Mouse (Mus musculus): ENCODE data around the gene Krt42. TPM values are rescaled to one million over a fixed set of nuclear protein-coding genes. Genes with fewer than 3 reads are reported as not detected.
"Not testable (repeated sequence)": the region's sequence is repeated elsewhere in the genome, so short reads cannot be mapped to it uniquely, and the experiment has no call there.

The Krt42 gene
- polyA plus RNA-seq, 1 experiment from 2014 or later: 0.10 TPM

DNA sequence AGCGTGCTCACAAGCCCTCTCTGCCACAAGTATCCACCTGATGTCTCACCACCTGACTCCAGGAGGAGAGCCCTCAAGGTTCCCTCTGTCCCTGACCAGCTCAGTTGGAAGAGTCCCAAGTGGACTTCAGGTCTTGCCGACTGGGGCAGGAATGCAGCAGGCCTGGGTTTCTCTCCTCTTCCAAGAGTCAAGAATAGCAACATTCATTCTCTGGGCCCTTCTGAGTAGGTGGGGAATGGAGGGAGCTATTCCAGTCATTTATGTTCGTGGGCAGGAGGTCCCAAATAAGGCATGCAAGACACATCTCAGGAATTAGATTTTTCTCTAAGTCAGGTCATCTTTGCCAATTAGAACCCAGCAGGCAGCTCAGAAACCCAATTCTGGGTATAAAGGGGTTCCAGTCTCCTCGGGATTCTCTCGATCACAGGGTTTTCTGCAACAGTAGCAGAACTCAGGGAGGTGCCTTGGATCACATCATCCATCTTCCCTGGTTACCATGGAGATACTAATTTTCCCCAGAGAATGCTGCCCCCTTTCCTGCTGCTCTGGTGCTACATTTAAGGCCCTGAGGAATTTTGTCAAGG lies 42.5 kb upstream of the Krt42 start:
- no peak overlapping the region for H3K27ac ChIP-seq (replicated peaks)
- TF ChIP-seq EP300 (optimal IDR thresholded peaks at IDR 0.05) (no peak), CTCF (IDR thresholded peaks at IDR 0.05; ENCODE audit: low read depth) (no peak)
- no peaks in the 10 kb centered on the region for H3K4me1 ChIP-seq (replicated peaks; ENCODE audit: control insufficient read depth, insufficient read depth)
- no peak overlapping the region for H3K4me2 ChIP-seq (replicated peaks; ENCODE audit: low read depth)
- H3K27me3 ChIP-seq (ENCODE audit: control insufficient read depth, insufficient read depth, low read length): no peaks in the 10 kb centered on the region
- ATAC-seq (ENCODE audit: low FRiP score, low TSS enrichment): no peak
- no peak overlapping the region for H3K9ac ChIP-seq (ENCODE audit: low read length)
- DNase-seq (ENCODE audit: low spot score): no peak
- no peaks in the 10 kb centered on the region for H3K9me3 ChIP-seq (ENCODE audit: control insufficient read depth, low read length)
- no peaks in the 10 kb centered on the region for H3K36me3 ChIP-seq (ENCODE audit: control insufficient read depth, insufficient read depth, low read length)
- 33% methylated on average over 5 of the region's 5 CpGs for WGBS
- no peak overlapping the region for H3K4me3 ChIP-seq (ENCODE audit: low read depth, low read length)

DNA sequence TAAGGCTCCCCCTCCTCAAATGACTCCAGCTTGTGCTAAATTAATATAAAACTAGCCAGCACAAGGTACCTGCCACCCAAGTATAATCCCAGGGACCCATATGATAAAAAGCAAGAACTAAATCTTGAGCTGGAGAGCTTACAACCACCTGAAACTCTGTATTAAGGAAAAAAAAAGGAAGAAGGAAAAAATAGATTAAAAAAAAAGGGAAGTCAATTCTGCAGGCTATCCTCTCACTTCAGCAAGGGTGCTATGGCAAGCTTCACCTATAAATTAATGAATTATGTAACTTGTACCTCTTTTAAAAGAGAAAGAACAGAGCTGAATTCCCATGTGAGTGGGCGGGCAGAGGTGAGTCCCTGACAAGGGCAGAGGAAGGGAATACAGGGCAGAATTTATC lies 42.0 kb upstream of the Krt42 start:
- TF ChIP-seq CTCF (IDR thresholded peaks at IDR 0.05; ENCODE audit: low read depth) (no peak), EP300 (optimal IDR thresholded peaks at IDR 0.05) (no peak)
- no peak for ATAC-seq (ENCODE audit: low FRiP score, low TSS enrichment)
- H3K4me2 ChIP-seq (replicated peaks; ENCODE audit: low read depth): no peak overlapping the region
- H3K4me3 ChIP-seq (ENCODE audit: low read depth, low read length): no peak overlapping the region
- DNase-seq (ENCODE audit: low spot score): no peak
- 82% methylated on average over 1 of the region's 1 CpGs for WGBS
- no peak overlapping the region for H3K27ac ChIP-seq (replicated peaks)
- no peak overlapping the region for H3K9ac ChIP-seq (ENCODE audit: low read length)
- H3K9me3 ChIP-seq (ENCODE audit: control insufficient read depth, low read length): no peaks in the 10 kb centered on the region
- H3K4me1 ChIP-seq (replicated peaks; ENCODE audit: control insufficient read depth, insufficient read depth): no peaks in the 10 kb centered on the region
- H3K36me3 ChIP-seq (ENCODE audit: control insufficient read depth, insufficient read depth, low read length): no peaks in the 10 kb centered on the region
- H3K27me3 ChIP-seq (ENCODE audit: control insufficient read depth, insufficient read depth, low read length): no peaks in the 10 kb centered on the region

GRCm38 (mm10) chr11:100308672-100309071 lies 39.0 kb upstream of the Krt42 start:
- not testable (repeated sequence) for H3K4me3 ChIP-seq (ENCODE audit: low read depth, low read length); H3K27ac ChIP-seq (replicated peaks); H3K27me3 ChIP-seq (ENCODE audit: control insufficient read depth, insufficient read depth, low read length); H3K9ac ChIP-seq (ENCODE audit: low read length); H3K9me3 ChIP-seq (ENCODE audit: control insufficient read depth, low read length); H3K36me3 ChIP-seq (ENCODE audit: control insufficient read depth, insufficient read depth, low read length); H3K4me2 ChIP-seq (replicated peaks; ENCODE audit: low read depth); ATAC-seq (ENCODE audit: low FRiP score, low TSS enrichment); DNase-seq (ENCODE audit: low spot score); H3K4me1 ChIP-seq (replicated peaks; ENCODE audit: control insufficient read depth, insufficient read depth)
- WGBS: 81% methylated on average over 6 of the region's 6 CpGs

GRCm38 (mm10) chr11:100307900-100308299 lies 38.2 kb upstream of the Krt42 start:
- no peaks in the 10 kb centered on the region for H3K36me3 ChIP-seq (ENCODE audit: control insufficient read depth, insufficient read depth, low read length)
- H3K27me3 ChIP-seq (ENCODE audit: control insufficient read depth, insufficient read depth, low read length): no peaks in the 10 kb centered on the region
- DNase-seq (ENCODE audit: low spot score) (no peak), ATAC-seq (ENCODE audit: low FRiP score, low TSS enrichment) (no peak)
- no peak overlapping the region for H3K27ac ChIP-seq (replicated peaks)
- 86% methylated on average over 5 of the region's 5 CpGs for WGBS
- no peak for TF ChIP-seq CTCF (IDR thresholded peaks at IDR 0.05; ENCODE audit: low read depth)
- TF ChIP-seq EP300 (optimal IDR thresholded peaks at IDR 0.05): no peak
- no peaks in the 10 kb centered on the region for H3K4me1 ChIP-seq (replicated peaks; ENCODE audit: control insufficient read depth, insufficient read depth)
- no peak overlapping the region for H3K4me3 ChIP-seq (ENCODE audit: low read depth, low read length)
- H3K4me2 ChIP-seq (replicated peaks; ENCODE audit: low read depth): no peak overlapping the region
- H3K9me3 ChIP-seq (ENCODE audit: control insufficient read depth, low read length): no peaks in the 10 kb centered on the region
- H3K9ac ChIP-seq (ENCODE audit: low read length): no peak overlapping the region

- 86% methylated on average over 5 of the region's 5 CpGs for WGBS
- ATAC-seq (ENCODE audit: low FRiP score, low TSS enrichment) (no peak), DNase-seq (ENCODE audit: low spot score) (no peak)
- no peak overlapping the region for H3K9ac ChIP-seq (ENCODE audit: low read length)
- H3K27me3 ChIP-seq (ENCODE audit: control insufficient read depth, insufficient read depth, low read length): no peaks in the 10 kb centered on the region
- H3K9me3 ChIP-seq (ENCODE audit: control insufficient read depth, low read length): no peaks in the 10 kb centered on the region
- H3K4me3 ChIP-seq (ENCODE audit: low read depth, low read length): no peak overlapping the region
- no peak overlapping the region for H3K4me2 ChIP-seq (replicated peaks; ENCODE audit: low read depth)
- H3K4me1 ChIP-seq (replicated peaks; ENCODE audit: control insufficient read depth, insufficient read depth): 0 out of 2 replicates have a peak, but pooled peaks cover 2% of the 10 kb centered on the region
- H3K36me3 ChIP-seq (ENCODE audit: control insufficient read depth, insufficient read depth, low read length): no peaks in the 10 kb centered on the region
- TF ChIP-seq CTCF (IDR thresholded peaks at IDR 0.05; ENCODE audit: low read depth): no peak
- TF ChIP-seq EP300 (optimal IDR thresholded peaks at IDR 0.05): no peak
- no peak overlapping the region for H3K27ac ChIP-seq (replicated peaks)
Observed at GRCm38 (mm10) chr11:100301292-100301691, 31.6 kb upstream of the Krt42 start.

GRCm38 (mm10) chr11:100300293-100300692 lies 30.6 kb upstream of the Krt42 start:
- ATAC-seq (ENCODE audit: low FRiP score, low TSS enrichment) (no peak), DNase-seq (ENCODE audit: low spot score) (peak; percentile 82)
- Histone ChIP-seq H3K27me3 (ENCODE audit: control insufficient read depth, insufficient read depth, low read length) (no peaks in the 10 kb centered on the region), H3K4me3 (ENCODE audit: low read depth, low read length) (no peak overlapping the region), H3K9me3 (ENCODE audit: control insufficient read depth, low read length) (no peaks in the 10 kb centered on the region), H3K36me3 (ENCODE audit: control insufficient read depth, insufficient read depth, low read length) (no peaks in the 10 kb centered on the region), H3K4me1 (replicated peaks; ENCODE audit: control insufficient read depth, insufficient read depth) (0 out of 2 replicates have a peak, but pooled peaks cover 2% of the 10 kb centered on the region), H3K9ac (ENCODE audit: low read length) (no peak overlapping the region), H3K27ac (replicated peaks) (no peak overlapping the region), H3K4me2 (replicated peaks; ENCODE audit: low read depth) (no peak overlapping the region)
- WGBS: 8% methylated on average over 5 of the region's 5 CpGs
- TF ChIP-seq CTCF (IDR thresholded peaks at IDR 0.05; ENCODE audit: low read depth): peak; percentile 96
- no peak for TF ChIP-seq EP300 (optimal IDR thresholded peaks at IDR 0.05)

All from stomach, postnatal 0 days (tissue).